Mouse (Mus musculus) embryonic fibroblast, embryonic 13.5 days (primary cell): Measurements from ENCODE around the gene Olfr891.
"Not testable (repeated sequence)": the region's sequence is repeated elsewhere in the genome, so short reads cannot be mapped to it uniquely, and the experiment has no call there.

Experiments used
- CTCF ChIP-seq: IDR thresholded peaks from 2 replicates; pipeline ENCODE4 v1.5.1; 2011; ENCODE audit warnings: mild to moderate bottlenecking, control low read depth, low read length, moderate library complexity, borderline replicate concordance; ENCODE audit not compliant: insufficient read depth
- POLR2A ChIP-seq: IDR thresholded peaks from 2 replicates; pipeline ENCODE4 v1.6.1; 2011; ENCODE audit warnings: low read depth, mild to moderate bottlenecking, control low read depth, low read length, moderate library complexity

- not testable (repeated sequence) for TF ChIP-seq CTCF, POLR2A
These were observed 12.3 kb downstream of the Olfr891 start for GRCm38 (mm10) chr9:38168341-38168740.
